Mouse (Mus musculus): ENCODE measurements around the gene Cbx5. TPM values are rescaled to one million over a fixed set of nuclear protein-coding genes. Genes with fewer than 3 reads are reported as not detected.

Gene Cbx5
- polyA plus RNA-seq, 1 experiment = 0.95 TPM

DNA sequence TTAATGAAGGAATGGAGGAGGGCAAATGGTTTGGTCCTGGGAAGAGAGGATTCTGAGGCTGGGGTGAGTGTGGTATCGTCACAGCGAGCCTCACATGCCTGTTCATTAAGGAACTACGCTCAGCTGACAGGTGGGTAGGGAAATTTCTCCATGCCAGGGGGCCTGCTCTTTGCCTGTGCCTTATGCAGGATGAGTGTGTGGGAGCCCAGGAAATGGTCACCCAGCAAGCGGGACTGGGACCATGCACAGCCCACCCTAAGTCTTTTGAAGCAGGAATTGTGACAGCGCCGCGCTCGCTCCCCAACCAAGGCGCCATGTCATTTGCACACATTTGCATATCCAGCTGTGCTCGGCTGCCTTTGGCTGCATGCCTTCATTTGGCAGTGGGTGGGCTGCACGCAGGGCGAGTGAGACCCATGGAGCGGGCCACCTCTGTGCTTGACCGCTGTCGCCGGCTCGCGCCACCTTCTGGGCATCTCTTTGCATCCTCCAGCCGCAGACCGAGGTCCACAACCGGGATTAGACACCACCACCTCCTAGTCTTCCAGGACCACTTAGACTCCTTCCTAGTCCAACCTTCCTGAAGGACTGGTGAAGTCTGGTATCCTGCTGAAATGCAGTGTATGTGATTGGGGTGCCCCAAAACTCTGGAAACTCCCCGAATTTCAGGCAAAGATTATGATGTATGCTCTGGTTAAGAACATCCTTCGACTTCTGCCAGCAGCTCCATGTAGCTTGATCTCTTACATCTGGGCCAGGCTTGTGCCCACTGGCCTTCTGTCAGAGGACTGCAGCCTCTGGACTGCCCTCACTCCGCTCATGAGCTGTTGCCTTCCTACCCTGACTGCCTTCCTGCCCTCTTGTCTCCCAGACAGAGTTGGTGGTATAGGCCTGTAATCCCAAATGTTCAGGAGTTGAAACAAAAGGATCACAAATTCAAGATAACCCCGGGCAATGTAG lies 55.7 kb downstream of the Cbx5 start:
- TF ChIP-seq TAL1 (IDR thresholded peaks at IDR 0.05; ENCODE audit: low read length) = no peak
- TF ChIP-seq GATA1 (IDR thresholded peaks at IDR 0.05; ENCODE audit: low read length) = no peak
- peaks cover 3% of the 10 kb centered on the region for H3K36me3 ChIP-seq (ENCODE audit: control insufficient read depth)
- peaks cover 2% of the 10 kb centered on the region; the same call in 1 of the 2 replicates for H3K9me3 ChIP-seq (ENCODE audit: control insufficient read depth, low read length)
- no peak overlapping the region for H3K4me3 ChIP-seq (replicated peaks)
- peaks cover 18% of the 10 kb centered on the region for H3K4me1 ChIP-seq (ENCODE audit: control insufficient read depth)
- H3K27me3 ChIP-seq (ENCODE audit: control insufficient read depth) = peaks cover 67% of the 10 kb centered on the region

- no peak for TF ChIP-seq TAL1 (IDR thresholded peaks at IDR 0.05; ENCODE audit: low read length)
- TF ChIP-seq GATA1 (IDR thresholded peaks at IDR 0.05; ENCODE audit: low read length) = no peak
- Histone ChIP-seq H3K4me1 (ENCODE audit: control insufficient read depth) (peaks cover 18% of the 10 kb centered on the region), H3K36me3 (ENCODE audit: control insufficient read depth) (no peaks in the 10 kb centered on the region; the same call in 1 of the 2 replicates), H3K27me3 (ENCODE audit: control insufficient read depth) (peaks cover 75% of the 10 kb centered on the region), H3K9me3 (ENCODE audit: control insufficient read depth, low read length) (peaks cover 2% of the 10 kb centered on the region; the same call in 1 of the 2 replicates), H3K4me3 (replicated peaks) (peak overlapping the region; percentile 12)
Observed at GRCm38 (mm10) chr15:103183135-103183534, 56.5 kb downstream of the Cbx5 start.

GRCm38 (mm10) chr15:103182166-103182790 lies 57.3 kb downstream of the Cbx5 start:
- Histone ChIP-seq H3K9me3 (ENCODE audit: control insufficient read depth, low read length) (peaks cover 2% of the 10 kb centered on the region; the same call in 1 of the 2 replicates), H3K4me1 (ENCODE audit: control insufficient read depth) (peaks cover 20% of the 10 kb centered on the region), H3K27me3 (ENCODE audit: control insufficient read depth) (peaks cover 83% of the 10 kb centered on the region), H3K4me3 (replicated peaks) (peak overlapping the region; percentile 50), H3K36me3 (ENCODE audit: control insufficient read depth) (no peaks in the 10 kb centered on the region)
- no peak for TF ChIP-seq GATA1 (IDR thresholded peaks at IDR 0.05; ENCODE audit: low read length)
- TF ChIP-seq TAL1 (IDR thresholded peaks at IDR 0.05; ENCODE audit: low read length) = no peak

DNA sequence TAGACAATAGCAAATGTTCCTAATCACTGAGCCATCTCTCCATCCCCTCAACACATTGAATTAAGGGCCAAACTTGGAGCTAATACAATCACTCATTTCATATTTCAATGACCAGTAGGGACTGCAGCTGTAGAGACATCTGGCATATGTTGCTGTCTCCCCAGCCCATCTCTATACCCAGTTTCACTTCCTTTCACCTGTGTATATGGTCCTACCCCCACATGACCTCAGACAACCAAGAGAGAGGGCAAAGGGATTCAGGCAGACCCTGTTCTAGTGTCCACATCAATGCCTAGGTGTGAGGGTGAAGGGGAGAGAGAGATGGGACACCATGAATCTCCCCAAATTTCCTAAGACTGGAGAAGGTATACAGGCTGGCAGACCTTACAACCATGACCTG lies 59.2 kb downstream of the Cbx5 start:
- peaks cover 2% of the 10 kb centered on the region; the same call in 1 of the 2 replicates for H3K9me3 ChIP-seq (ENCODE audit: control insufficient read depth, low read length)
- no peak overlapping the region for H3K4me3 ChIP-seq (replicated peaks)
- no peaks in the 10 kb centered on the region for H3K36me3 ChIP-seq (ENCODE audit: control insufficient read depth)
- peaks cover 98% of the 10 kb centered on the region for H3K27me3 ChIP-seq (ENCODE audit: control insufficient read depth)
- no peak for TF ChIP-seq GATA1 (IDR thresholded peaks at IDR 0.05; ENCODE audit: low read length)
- TF ChIP-seq TAL1 (IDR thresholded peaks at IDR 0.05; ENCODE audit: low read length) = no peak
- H3K4me1 ChIP-seq (ENCODE audit: control insufficient read depth) = peaks cover 22% of the 10 kb centered on the region

DNA sequence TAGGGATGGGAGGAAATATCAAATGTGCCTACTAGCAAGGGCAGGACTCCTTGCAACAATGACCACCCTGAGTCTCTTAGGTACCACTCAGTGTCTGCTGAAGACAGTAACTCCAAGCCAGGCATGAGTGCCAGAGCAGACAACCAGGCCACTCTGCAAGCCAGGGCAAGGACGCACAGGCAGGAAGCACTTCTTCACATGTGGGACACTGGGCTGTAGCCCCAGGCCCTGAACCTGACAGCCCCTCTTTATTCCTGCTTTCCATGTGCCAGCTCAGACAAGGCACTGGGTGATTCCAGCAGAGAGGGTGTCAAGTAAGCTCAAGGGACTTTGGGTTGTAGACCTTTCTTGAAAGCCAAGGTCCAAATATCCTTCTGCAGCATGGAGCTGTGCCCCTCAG lies 60.8 kb downstream of the Cbx5 start:
- Histone ChIP-seq H3K4me3 (replicated peaks) (no peak overlapping the region), H3K27me3 (ENCODE audit: control insufficient read depth) (peaks cover 100% of the 10 kb centered on the region), H3K4me1 (ENCODE audit: control insufficient read depth) (peaks cover 20% of the 10 kb centered on the region), H3K9me3 (ENCODE audit: control insufficient read depth, low read length) (peaks cover under 1% of the 10 kb centered on the region; the same call in 1 of the 2 replicates), H3K36me3 (ENCODE audit: control insufficient read depth) (no peaks in the 10 kb centered on the region)
- TF ChIP-seq TAL1 (IDR thresholded peaks at IDR 0.05; ENCODE audit: low read length) = no peak
- TF ChIP-seq GATA1 (IDR thresholded peaks at IDR 0.05; ENCODE audit: low read length) = no peak

- H3K27me3 ChIP-seq (ENCODE audit: control insufficient read depth) = peaks cover 100% of the 10 kb centered on the region
- no peaks in the 10 kb centered on the region for H3K36me3 ChIP-seq (ENCODE audit: control insufficient read depth)
- H3K4me3 ChIP-seq (replicated peaks) = no peak overlapping the region
- H3K9me3 ChIP-seq (ENCODE audit: control insufficient read depth, low read length) = no peaks in the 10 kb centered on the region
- H3K4me1 ChIP-seq (ENCODE audit: control insufficient read depth) = peaks cover 14% of the 10 kb centered on the region
- TF ChIP-seq GATA1 (IDR thresholded peaks at IDR 0.05; ENCODE audit: low read length) (no peak), TAL1 (IDR thresholded peaks at IDR 0.05; ENCODE audit: low read length) (no peak)
Observed at GRCm38 (mm10) chr15:103178137-103178536, 61.5 kb downstream of the Cbx5 start.

GRCm38 (mm10) chr15:103177611-103178041 lies 62.0 kb downstream of the Cbx5 start:
- Histone ChIP-seq H3K4me3 (replicated peaks) (no peak overlapping the region), H3K9me3 (ENCODE audit: control insufficient read depth, low read length) (no peaks in the 10 kb centered on the region), H3K27me3 (ENCODE audit: control insufficient read depth) (peaks cover 100% of the 10 kb centered on the region), H3K36me3 (ENCODE audit: control insufficient read depth) (no peaks in the 10 kb centered on the region), H3K4me1 (ENCODE audit: control insufficient read depth) (peaks cover 9% of the 10 kb centered on the region)
- no peak for TF ChIP-seq GATA1 (IDR thresholded peaks at IDR 0.05; ENCODE audit: low read length)
- no peak for TF ChIP-seq TAL1 (IDR thresholded peaks at IDR 0.05; ENCODE audit: low read length)

DNA sequence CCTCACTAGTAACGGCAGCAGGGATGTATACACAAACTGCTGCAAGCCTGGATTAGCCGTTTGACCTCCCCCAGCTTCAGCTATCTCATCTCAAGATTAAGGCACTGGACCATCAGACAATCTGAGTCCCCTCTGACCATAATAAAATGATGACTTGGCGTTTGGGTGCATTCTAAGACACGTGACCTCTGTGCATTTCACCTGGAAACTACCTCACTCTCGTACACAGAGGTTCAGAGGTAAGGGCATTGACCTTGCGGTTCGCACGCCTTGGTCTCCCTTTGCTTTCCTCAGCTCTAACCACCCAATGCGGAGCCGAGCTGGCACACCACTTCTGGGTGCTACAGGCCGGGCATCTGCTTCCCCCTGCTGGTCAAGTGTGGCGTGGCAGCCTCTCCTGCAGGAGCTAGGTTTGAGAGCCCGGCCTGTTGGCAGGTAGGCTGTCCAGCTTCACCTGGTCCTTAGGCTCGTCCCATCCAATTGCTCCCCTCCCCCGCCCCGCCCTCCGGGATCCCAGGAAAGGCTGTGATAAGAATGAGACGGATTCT lies 62.7 kb downstream of the Cbx5 start:
- TF ChIP-seq TAL1 (IDR thresholded peaks at IDR 0.05; ENCODE audit: low read length) = no peak
- no peak for TF ChIP-seq GATA1 (IDR thresholded peaks at IDR 0.05; ENCODE audit: low read length)
- H3K36me3 ChIP-seq (ENCODE audit: control insufficient read depth) = no peaks in the 10 kb centered on the region
- H3K27me3 ChIP-seq (ENCODE audit: control insufficient read depth) = peaks cover 100% of the 10 kb centered on the region
- peaks cover 3% of the 10 kb centered on the region for H3K4me1 ChIP-seq (ENCODE audit: control insufficient read depth)
- no peaks in the 10 kb centered on the region for H3K9me3 ChIP-seq (ENCODE audit: control insufficient read depth, low read length)
- no peak overlapping the region for H3K4me3 ChIP-seq (replicated peaks)

GRCm38 (mm10) chr15:103173251-103173650 lies 66.4 kb downstream of the Cbx5 start:
- no peaks in the 10 kb centered on the region for H3K36me3 ChIP-seq (ENCODE audit: control insufficient read depth)
- peaks cover 18% of the 10 kb centered on the region for H3K4me1 ChIP-seq (ENCODE audit: control insufficient read depth)
- TF ChIP-seq GATA1 (IDR thresholded peaks at IDR 0.05; ENCODE audit: low read length) (no peak), TAL1 (IDR thresholded peaks at IDR 0.05; ENCODE audit: low read length) (no peak)
- H3K27me3 ChIP-seq (ENCODE audit: control insufficient read depth) = peaks cover 100% of the 10 kb centered on the region
- peaks cover 10% of the 10 kb centered on the region for H3K9me3 ChIP-seq (ENCODE audit: control insufficient read depth, low read length)
- no peak overlapping the region for H3K4me3 ChIP-seq (replicated peaks)
